Mouse (Mus musculus): ENCODE results near the gene Slc4a10. TPM values are rescaled to one million over a fixed set of nuclear protein-coding genes. Genes with fewer than 3 reads are reported as not detected.

Gene Slc4a10
- total and polyA plus RNA-seq, 2 experiments from 2014 or later: 27.7 to 65.4 TPM

- H3K9me3 ChIP-seq (ENCODE audit: low read length): no peaks in the 10 kb centered on the region
- H3K9ac ChIP-seq (replicated peaks; ENCODE audit: low read length, poor library complexity, severe bottlenecking): no peak overlapping the region
- 89% methylated on average over 3 of the region's 3 CpGs for WGBS
- H3K4me3 ChIP-seq (ENCODE audit: low read depth, low read length): no peak overlapping the region
- H3K27me3 ChIP-seq (ENCODE audit: insufficient read depth, low read length): no peaks in the 10 kb centered on the region
- H3K36me3 ChIP-seq (ENCODE audit: insufficient read depth, low read length): no peaks in the 10 kb centered on the region
- H3K4me2 ChIP-seq (ENCODE audit: low read depth, low read length, poor library complexity, severe bottlenecking): no peak overlapping the region
- no peak for DNase-seq (ENCODE audit: low spot score)
- no peak for ATAC-seq (ENCODE audit: low FRiP score)
- TF ChIP-seq CTCF (IDR thresholded peaks at IDR 0.05): no peak
- no peaks in the 10 kb centered on the region for H3K4me1 ChIP-seq (ENCODE audit: insufficient read depth, low read length)
- no peak overlapping the region for H3K27ac ChIP-seq (ENCODE audit: low read depth, low read length)
These were observed 232.5 kb downstream of the Slc4a10 start for GRCm38 (mm10) chr2:62278779-62279178.

GRCm38 (mm10) chr2:62279777-62280176 lies 233.5 kb downstream of the Slc4a10 start:
- Histone ChIP-seq H3K4me1 (ENCODE audit: insufficient read depth, low read length) (no peaks in the 10 kb centered on the region), H3K27me3 (ENCODE audit: insufficient read depth, low read length) (no peaks in the 10 kb centered on the region), H3K9ac (replicated peaks; ENCODE audit: low read length, poor library complexity, severe bottlenecking) (no peak overlapping the region), H3K27ac (ENCODE audit: low read depth, low read length) (no peak overlapping the region), H3K36me3 (ENCODE audit: insufficient read depth, low read length) (no peaks in the 10 kb centered on the region), H3K4me3 (ENCODE audit: low read depth, low read length) (no peak overlapping the region), H3K9me3 (ENCODE audit: low read length) (no peaks in the 10 kb centered on the region), H3K4me2 (ENCODE audit: low read depth, low read length, poor library complexity, severe bottlenecking) (no peak overlapping the region)
- 91% methylated on average over 7 of the region's 7 CpGs for WGBS
- DNase-seq (ENCODE audit: low spot score) (no peak), ATAC-seq (ENCODE audit: low FRiP score) (no peak)
- TF ChIP-seq CTCF (IDR thresholded peaks at IDR 0.05): no peak

GRCm38 (mm10) chr2:62285026-62285425 lies 238.8 kb downstream of the Slc4a10 start:
- no peaks in the 10 kb centered on the region for H3K36me3 ChIP-seq (ENCODE audit: insufficient read depth, low read length)
- H3K9me3 ChIP-seq (ENCODE audit: low read length): no peaks in the 10 kb centered on the region
- H3K27me3 ChIP-seq (ENCODE audit: insufficient read depth, low read length): no peaks in the 10 kb centered on the region
- no peak overlapping the region for H3K4me2 ChIP-seq (ENCODE audit: low read depth, low read length, poor library complexity, severe bottlenecking)
- WGBS: 86% methylated on average over 2 of the region's 2 CpGs
- H3K4me1 ChIP-seq (ENCODE audit: insufficient read depth, low read length): no peaks in the 10 kb centered on the region
- H3K9ac ChIP-seq (replicated peaks; ENCODE audit: low read length, poor library complexity, severe bottlenecking): no peak overlapping the region
- no peak for TF ChIP-seq CTCF (IDR thresholded peaks at IDR 0.05)
- DNase-seq (ENCODE audit: low spot score): no peak
- H3K4me3 ChIP-seq (ENCODE audit: low read depth, low read length): no peak overlapping the region
- no peak overlapping the region for H3K27ac ChIP-seq (ENCODE audit: low read depth, low read length)
- no peak for ATAC-seq (ENCODE audit: low FRiP score)

- Histone ChIP-seq H3K27me3 (ENCODE audit: insufficient read depth, low read length) (no peaks in the 10 kb centered on the region), H3K27ac (ENCODE audit: low read depth, low read length) (no peak overlapping the region), H3K4me2 (ENCODE audit: low read depth, low read length, poor library complexity, severe bottlenecking) (no peak overlapping the region), H3K4me1 (ENCODE audit: insufficient read depth, low read length) (no peaks in the 10 kb centered on the region), H3K36me3 (ENCODE audit: insufficient read depth, low read length) (no peaks in the 10 kb centered on the region), H3K9ac (replicated peaks; ENCODE audit: low read length, poor library complexity, severe bottlenecking) (no peak overlapping the region), H3K9me3 (ENCODE audit: low read length) (no peaks in the 10 kb centered on the region), H3K4me3 (ENCODE audit: low read depth, low read length) (no peak overlapping the region)
- ATAC-seq (ENCODE audit: low FRiP score) (no peak), DNase-seq (ENCODE audit: low spot score) (peak; percentile 19)
- TF ChIP-seq CTCF (IDR thresholded peaks at IDR 0.05): peak; percentile 66
- WGBS: under 1% methylated on average over 2 of the region's 2 CpGs
These were observed 239.6 kb downstream of the Slc4a10 start for GRCm38 (mm10) chr2:62285847-62286246.

DNA sequence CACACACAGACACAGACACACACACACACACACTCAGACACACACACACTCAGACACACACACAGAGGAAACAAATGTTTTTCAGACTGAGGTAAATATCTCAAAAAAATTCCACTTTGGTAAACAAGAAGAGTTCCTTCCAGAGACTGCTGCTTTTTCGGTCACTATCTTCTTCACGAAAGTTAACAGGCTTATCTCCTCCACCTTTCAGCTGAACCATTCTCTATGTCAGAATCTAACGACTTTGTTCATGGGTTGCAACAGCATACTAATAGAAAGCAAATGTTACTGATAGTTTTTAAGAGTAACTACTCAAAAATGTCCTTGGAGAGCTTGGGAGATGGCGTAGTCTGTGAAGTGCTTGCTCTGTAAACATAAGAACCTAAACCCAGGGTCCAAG lies 241.3 kb downstream of the Slc4a10 start:
- no peak overlapping the region for H3K27ac ChIP-seq (ENCODE audit: low read depth, low read length)
- WGBS: 71% methylated on average over 4 of the region's 4 CpGs
- no peaks in the 10 kb centered on the region for H3K36me3 ChIP-seq (ENCODE audit: insufficient read depth, low read length)
- TF ChIP-seq CTCF (IDR thresholded peaks at IDR 0.05): no peak
- no peaks in the 10 kb centered on the region for H3K9me3 ChIP-seq (ENCODE audit: low read length)
- no peaks in the 10 kb centered on the region for H3K27me3 ChIP-seq (ENCODE audit: insufficient read depth, low read length)
- DNase-seq (ENCODE audit: low spot score) (no peak), ATAC-seq (ENCODE audit: low FRiP score) (no peak)
- H3K4me1 ChIP-seq (ENCODE audit: insufficient read depth, low read length): no peaks in the 10 kb centered on the region
- H3K9ac ChIP-seq (replicated peaks; ENCODE audit: low read length, poor library complexity, severe bottlenecking): no peak overlapping the region
- H3K4me3 ChIP-seq (ENCODE audit: low read depth, low read length): no peak overlapping the region
- no peak overlapping the region for H3K4me2 ChIP-seq (ENCODE audit: low read depth, low read length, poor library complexity, severe bottlenecking)

DNA sequence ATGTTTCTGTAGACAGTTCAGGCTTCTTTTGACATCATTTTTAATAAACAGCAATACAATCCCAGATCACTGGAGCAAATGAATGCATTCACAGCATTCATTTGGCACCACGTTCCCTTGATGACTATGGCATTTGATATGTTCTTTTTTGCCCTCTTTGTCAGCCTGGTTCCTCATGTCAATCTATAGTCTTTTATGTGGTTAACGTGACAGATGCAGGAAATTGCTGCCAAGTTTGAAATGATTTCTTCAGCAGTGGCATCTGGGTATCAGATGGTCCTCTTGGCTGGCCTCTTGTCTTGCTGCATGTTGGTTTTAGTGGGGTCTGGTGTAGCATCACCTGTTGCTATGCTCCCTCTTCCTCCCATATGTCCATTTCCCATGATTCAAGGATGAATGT lies 247.6 kb downstream of the Slc4a10 start:
- Histone ChIP-seq H3K9ac (replicated peaks; ENCODE audit: low read length, poor library complexity, severe bottlenecking) (no peak overlapping the region), H3K4me2 (ENCODE audit: low read depth, low read length, poor library complexity, severe bottlenecking) (no peak overlapping the region), H3K36me3 (ENCODE audit: insufficient read depth, low read length) (no peaks in the 10 kb centered on the region), H3K27me3 (ENCODE audit: insufficient read depth, low read length) (no peaks in the 10 kb centered on the region), H3K4me1 (ENCODE audit: insufficient read depth, low read length) (no peaks in the 10 kb centered on the region), H3K27ac (ENCODE audit: low read depth, low read length) (no peak overlapping the region), H3K4me3 (ENCODE audit: low read depth, low read length) (no peak overlapping the region), H3K9me3 (ENCODE audit: low read length) (no peaks in the 10 kb centered on the region)
- DNase-seq (ENCODE audit: low spot score) (peak; percentile 61), ATAC-seq (ENCODE audit: low FRiP score) (no peak)
- TF ChIP-seq CTCF (IDR thresholded peaks at IDR 0.05): no peak
- WGBS: 36% methylated on average over 2 of the region's 2 CpGs

All from midbrain, postnatal 0 days (tissue).